Mouse (Mus musculus): Measurements from ENCODE around the gene Surf6.

The Surf6 gene

DNA sequence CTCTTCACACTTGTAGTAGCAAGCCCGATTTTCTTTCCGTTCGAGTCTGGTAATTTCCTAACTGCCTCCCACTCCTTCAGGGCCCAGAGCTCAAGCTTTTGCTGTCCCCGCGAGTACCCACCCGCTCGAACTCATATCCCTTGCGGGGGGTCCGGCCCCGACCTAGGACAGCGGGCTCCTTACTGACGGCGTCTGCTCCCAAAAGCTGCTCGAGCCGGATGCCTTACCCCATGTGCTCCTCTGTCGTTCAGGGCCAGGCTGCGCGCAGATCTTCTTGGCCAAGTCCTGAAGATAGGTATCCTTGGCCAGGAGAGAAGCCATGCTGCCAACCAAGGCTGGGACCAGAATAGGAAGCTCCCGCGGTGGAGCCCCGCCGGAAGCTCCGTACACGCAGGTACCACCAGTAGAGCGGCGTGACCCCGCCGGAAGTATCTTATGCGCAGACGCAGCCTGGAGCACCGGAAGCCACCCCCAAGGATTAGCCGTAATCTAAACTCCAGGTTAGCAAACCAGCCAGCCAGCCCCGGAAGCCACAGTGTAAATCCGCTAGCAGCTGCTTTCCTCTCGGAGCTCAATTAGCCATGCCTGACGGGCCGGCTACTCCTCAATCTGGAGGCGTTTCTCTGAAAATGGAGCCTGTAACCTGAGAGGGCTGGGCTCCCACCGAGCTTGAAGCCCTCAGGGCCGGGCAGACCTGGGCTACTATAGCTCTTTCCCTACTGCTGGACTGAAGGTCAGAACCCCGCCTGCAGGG, at the start of gene Surf6:
Gene Surf6, minus strand, starts transcription at position 413 of the 754 bp plus-strand sequence.
- peak; percentile 90 for DNase-seq (ENCODE audit: inconsistent ontology term)

DNA sequence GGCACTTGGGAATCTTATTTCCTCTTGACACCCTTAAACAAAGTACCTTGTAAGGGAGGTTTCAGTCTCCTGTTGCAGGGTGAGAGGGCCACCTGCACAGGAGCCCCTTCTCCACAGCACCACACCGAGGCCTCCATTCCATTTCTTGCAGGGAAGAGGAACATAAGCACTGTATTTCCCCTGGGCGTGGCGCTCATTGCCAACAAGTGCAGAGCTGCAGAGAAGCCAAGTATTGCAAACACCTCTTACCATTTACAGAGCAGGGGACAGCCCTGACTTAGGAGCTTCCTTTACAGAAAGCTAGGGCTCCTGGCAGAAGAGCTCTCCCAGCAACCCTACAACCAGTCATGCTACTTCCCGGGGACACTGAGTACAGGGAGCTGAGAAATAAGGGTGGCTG, 49.5 kb upstream of the Surf6 start:
- DNase-seq (ENCODE audit: inconsistent ontology term) = no peak

GRCm38 (mm10) chr2:26951346-26951905, 48.7 kb upstream of the Surf6 start:
- DNase-seq (ENCODE audit: inconsistent ontology term) = no peak

DNA sequence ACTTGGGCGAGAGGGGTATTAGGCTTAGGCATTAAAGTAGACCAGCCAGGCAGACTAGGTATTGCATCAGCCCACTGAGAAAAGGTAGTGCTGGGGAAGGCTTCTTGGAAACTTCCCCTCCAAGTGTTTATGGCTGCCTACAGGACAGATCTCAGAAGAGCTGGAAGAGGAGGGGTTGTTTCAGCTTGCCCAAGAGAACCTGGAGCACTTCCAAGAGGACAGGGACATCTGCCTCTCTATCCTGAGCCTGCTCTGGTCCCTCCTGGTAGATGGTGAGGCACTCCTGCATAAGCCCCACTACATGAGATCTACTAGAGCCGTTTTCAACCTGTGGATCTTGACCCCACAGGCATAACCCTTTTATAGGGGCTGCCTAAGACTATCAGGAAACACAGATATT, 47.7 kb upstream of the Surf6 start:
- DNase-seq (ENCODE audit: inconsistent ontology term) = no peak

DNA sequence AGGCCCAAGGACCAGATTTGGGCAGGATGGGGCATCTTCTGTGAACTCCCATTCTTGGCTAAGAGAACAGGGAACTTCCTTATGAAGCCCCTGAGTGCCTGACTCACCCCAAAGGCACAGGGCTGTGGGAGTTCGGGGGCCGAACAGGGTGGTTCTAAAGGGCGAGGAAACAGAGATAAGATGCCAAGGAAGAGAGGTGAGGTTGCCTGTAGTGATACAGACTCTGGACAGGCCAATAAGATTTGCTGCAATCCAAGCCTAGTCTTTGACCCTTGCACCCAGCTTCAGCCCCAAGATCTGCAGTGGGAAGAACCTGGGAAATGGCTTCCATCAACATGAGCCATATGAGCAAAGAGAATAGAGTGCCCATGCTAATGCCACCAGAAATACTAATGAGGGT, 40.6 kb upstream of the Surf6 start:
- no peak for DNase-seq (ENCODE audit: inconsistent ontology term)

DNA sequence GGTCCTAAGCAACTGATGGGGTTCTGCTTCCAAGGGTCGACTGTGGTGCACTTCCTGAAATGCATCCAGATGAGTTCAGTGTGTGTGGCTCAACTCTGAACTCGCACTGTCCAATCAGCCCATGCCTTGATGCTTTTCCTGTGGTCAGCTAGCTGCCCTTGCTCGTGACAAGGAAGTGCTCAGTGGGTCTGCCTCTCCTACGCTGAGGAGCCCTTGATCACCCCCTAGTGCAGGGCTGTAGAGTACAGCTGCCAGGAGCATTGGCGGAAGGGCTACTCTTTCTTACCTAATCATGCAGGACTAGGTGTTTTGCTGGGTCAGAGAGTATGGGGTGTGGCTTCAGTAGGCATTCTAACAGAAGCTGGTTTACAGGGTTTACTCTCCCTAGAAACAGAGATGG, 38.9 kb upstream of the Surf6 start:
- no peak for DNase-seq (ENCODE audit: inconsistent ontology term)

- DNase-seq (ENCODE audit: inconsistent ontology term) = no peak
Measured at GRCm38 (mm10) chr2:26936425-26936824, 33.7 kb upstream of the Surf6 start.

- no peak for DNase-seq (ENCODE audit: inconsistent ontology term)
Measured at GRCm38 (mm10) chr2:26935286-26935685, 32.6 kb upstream of the Surf6 start.

GRCm38 (mm10) chr2:26933304-26934055, 30.8 kb upstream of the Surf6 start, which contains the start of the genes Surf4 and Stkld1:
Surf4 (minus strand) TSS chr2:26933928.
Stkld1 (plus strand) TSS chr2:26934047.
- DNase-seq (ENCODE audit: inconsistent ontology term) = peak; percentile 97

- DNase-seq (ENCODE audit: inconsistent ontology term) = peak; percentile 45
Measured at GRCm38 (mm10) chr2:26932473-26933303, 30.0 kb upstream of the Surf6 start.

- DNase-seq (ENCODE audit: inconsistent ontology term) = no peak
Measured at GRCm38 (mm10) chr2:26930390-26930789, 27.7 kb upstream of the Surf6 start.

DNA sequence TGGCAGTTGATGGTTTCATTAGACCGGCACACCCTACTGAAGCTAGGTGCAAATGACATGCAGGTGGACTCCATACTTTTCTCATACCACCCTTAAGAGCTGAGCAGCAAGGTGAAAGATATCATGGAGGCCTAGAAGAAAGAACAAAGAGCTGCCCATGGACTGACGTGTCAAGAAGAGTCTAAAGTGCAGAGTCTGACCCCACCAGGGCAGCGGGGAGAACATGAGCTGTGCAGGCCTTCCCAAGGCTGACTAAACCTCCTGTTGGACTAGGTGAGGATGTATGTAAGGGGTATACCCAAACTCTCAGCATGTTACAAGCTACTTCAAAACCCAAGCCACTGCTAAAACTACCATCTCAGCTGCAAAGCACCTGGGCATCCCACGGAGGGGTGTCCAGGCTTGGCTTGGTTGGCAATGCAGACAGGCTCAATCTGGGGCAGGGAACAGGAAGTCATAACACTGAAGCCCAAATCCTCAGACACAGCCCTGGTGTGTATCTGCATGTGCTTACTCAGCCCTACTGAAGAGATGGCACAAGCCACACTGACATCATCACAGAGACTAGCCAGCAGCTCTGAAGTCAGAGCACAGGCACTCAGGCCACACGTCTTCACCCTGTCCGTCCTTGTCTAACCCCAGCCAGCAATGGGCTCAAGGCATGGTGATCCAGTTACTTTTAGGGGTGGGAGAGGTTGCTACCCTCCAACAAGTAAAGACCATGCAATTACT, 25.2 kb upstream of the Surf6 start:
- DNase-seq (ENCODE audit: inconsistent ontology term) = no peak

- no peak for DNase-seq (ENCODE audit: inconsistent ontology term)
Measured at GRCm38 (mm10) chr2:26921784-26922183, 19.1 kb upstream of the Surf6 start.

DNA sequence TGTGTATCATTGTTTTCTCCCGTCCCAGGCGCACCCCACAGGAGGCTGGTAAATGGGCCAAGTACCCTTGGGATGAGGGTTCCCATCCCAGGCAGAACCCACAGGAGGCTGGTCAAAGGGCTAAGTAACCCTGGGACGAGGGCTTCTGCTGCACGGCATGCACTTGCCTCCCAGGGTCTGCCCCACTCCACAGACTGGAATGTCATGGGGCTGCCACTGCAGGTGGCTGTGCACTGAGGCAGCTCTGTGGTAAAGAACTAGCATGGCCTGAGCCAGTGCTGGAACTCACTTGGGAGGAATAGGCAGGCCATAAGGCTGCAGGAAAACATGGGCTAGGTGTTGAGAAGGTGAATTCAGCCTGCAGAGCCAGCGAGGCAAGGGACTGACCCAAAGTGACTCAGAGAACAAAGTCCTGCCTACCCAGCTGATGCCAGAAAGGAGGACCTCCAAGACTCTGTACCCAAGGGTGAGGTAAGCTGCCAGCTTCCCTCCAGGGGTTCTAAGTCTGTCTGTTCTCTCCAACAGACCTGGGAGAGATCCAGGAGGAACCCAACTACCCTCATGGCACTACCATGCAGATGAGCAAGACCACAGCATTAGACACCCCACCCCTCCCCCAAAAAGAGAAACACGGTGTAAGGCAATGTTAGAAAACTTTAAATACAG, 17.6 kb upstream of the Surf6 start:
- DNase-seq (ENCODE audit: inconsistent ontology term) = no peak

GRCm38 (mm10) chr2:26919684-26920083, 17.0 kb upstream of the Surf6 start:
- no peak for DNase-seq (ENCODE audit: inconsistent ontology term)

DNA sequence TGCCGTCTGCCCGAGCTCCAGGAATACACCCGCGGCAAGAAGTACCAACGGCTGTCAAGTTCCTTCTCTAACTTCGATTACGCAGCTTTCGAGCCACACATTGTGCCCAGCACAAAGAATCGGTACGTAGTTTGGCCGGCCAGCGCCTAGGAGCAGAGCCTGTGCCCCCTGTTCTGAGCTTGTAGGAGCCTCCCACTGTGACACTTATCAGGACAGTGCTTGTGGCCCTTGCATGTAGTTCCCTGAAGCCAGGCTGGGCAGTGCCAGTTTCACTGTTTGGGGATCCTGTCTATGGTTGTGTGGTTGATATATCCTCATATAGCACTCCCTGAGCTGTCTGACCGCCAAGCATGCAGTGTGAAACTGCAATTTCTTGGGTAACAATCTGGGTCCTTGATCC, 14.1 kb upstream of the Surf6 start:
- no peak for DNase-seq (ENCODE audit: inconsistent ontology term)

- peak; percentile 86 for DNase-seq (ENCODE audit: inconsistent ontology term)
Measured at GRCm38 (mm10) chr2:26915927-26916728, 13.4 kb upstream of the Surf6 start, which contains the start of the genes Surf2 and Surf1. Surf2 (plus strand) TSS chr2:26916367. Surf1 (minus strand) TSS chr2:26916530.

- no peak for DNase-seq (ENCODE audit: inconsistent ontology term)
Measured at GRCm38 (mm10) chr2:26914148-26914941, 11.7 kb upstream of the Surf6 start.
